Mouse (Mus musculus) WW6 (cell line): ENCODE measurements around the gene Thnsl2.

Experiments
- DNase-seq: peaks from one replicate; pipeline ENCODE4 v3.0.0-alpha.2; 2013; ENCODE audit warnings: low read depth, low spot score

Thnsl2 gene

GRCm38 (mm10) chr6:71143894-71144455, at the start of gene Thnsl2:
Thnsl2 (minus strand) TSS chr6:71144439.
- no peak for DNase-seq

DNA sequence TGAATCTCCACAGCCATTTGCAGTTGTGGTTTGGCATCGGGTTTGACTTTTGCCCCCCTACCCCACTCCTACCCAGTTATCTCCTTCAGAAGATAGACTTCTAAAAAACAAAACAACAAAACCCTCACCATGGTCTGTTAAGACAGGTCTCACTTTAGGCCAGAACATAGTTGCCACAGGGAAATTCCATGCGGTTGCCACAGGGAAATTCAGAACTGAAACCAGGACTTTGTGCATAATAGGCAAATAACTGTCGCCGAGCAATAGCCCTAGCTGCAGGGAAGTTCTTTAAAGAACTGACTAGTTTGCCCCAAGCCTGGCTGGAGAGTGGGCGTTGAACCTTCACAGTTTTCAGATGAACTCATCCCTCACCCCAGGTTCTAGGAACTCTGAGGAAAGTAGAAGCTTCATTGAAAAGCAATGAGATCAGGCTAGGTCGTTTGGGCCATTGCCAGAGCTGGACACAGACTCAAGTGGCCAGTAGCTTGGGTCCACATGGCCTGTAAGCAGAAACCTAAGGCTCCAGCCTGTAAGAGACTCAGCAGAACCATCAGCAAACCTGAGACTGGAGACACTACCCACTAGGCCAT, 49.0 kb upstream of the Thnsl2 start:
- no peak for DNase-seq

- no peak for DNase-seq
Measured at GRCm38 (mm10) chr6:71190501-71190900, 46.3 kb upstream of the Thnsl2 start.

GRCm38 (mm10) chr6:71189578-71189977, 45.3 kb upstream of the Thnsl2 start:
- no peak for DNase-seq

GRCm38 (mm10) chr6:71184941-71185604, 40.8 kb upstream of the Thnsl2 start:
- DNase-seq = no peak

DNA sequence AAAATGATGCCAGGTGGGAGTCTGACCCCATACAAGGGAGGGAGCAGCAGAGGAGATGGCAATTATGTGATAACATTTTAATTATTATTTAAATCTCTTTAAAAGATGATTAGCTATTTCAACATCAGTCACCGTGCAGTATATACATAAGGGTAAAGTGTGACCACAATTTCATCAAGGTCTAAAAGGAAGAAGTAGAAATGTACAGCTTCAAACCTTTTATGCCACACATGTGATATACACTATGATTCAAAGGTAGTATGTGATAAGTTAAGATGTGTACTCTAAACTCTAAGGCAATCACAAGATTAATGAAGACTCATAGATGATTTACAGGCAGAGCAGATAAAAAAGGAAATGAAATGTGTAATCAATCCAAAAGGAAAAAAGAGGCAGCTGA, 36.4 kb upstream of the Thnsl2 start:
- DNase-seq = no peak

DNA sequence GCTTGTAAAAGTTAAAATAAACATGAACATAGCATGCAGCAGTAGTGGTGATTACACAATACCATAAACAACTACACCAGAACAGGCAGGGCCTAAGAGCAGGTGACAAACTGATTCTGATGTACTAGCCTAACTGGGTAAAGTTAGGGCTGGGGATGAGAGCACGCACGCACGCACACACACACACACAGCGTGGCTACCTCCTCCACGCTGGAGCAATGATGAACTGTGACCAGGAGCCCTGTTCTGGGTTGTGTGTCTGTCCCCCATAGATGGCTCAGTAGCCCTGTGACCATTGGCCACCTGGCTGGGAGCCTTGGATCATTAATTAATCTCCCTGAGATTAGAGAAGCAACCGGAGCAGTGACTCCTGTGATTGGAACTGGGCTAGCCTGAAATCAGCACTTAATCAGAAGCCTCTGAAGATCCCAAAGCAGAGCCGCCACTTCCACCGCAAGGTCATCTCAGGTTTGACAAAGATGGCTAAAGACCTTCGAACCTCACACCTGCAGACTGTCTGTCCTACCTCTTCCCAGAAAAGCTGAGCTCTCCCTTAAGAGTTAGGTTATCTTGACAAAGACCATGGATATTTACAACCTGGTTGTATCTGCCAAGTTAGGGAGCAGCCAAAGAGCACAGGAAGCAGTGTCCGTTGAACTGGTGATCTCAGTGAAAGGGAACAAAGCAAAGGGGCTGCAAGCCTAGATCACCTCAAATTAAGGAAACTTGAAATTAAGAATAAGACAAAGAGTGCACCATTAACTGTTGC, 28.8 kb upstream of the Thnsl2 start:
- no peak for DNase-seq

- DNase-seq = no peak
Measured at GRCm38 (mm10) chr6:71166551-71167169, 22.4 kb upstream of the Thnsl2 start.

- DNase-seq = no peak
Measured at GRCm38 (mm10) chr6:71164394-71164793, 20.2 kb upstream of the Thnsl2 start.

DNA sequence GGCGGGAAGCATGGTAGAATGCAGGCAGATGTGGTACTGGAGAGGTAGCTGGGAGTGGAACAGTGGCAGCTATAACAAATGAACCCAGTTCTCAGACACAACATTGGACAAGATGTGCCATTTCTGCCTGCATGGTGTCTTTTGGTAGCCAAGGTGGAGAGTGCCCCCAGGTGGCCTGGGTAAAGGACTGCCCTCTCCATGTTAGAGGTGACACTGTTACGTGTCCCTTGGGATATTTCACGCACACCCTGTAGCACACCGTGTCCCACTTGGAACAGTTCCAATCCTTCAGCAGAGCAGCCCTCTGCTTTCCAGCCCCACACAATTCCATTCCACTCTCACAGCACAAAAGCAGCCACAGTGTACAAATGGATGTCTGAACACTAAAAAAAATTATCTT, 18.0 kb upstream of the Thnsl2 start:
- DNase-seq = no peak

DNA sequence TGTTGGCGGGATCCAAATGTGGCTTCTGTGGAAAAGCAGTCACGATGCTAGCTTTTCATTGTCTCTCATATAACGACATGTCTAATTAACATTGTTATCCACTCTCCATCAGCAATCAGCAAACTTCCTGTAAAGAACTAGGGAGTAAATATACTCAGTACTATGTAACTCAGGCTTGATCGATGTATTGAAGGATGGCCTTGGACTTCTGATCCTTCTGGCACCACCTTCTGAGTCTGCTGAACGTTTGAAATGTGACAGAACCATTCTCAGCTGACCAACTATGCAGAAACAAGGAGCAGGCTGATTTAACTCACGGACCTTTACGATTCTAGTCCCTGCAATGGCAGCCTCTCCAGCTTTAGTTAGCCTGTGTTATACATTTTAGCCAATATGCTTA, 17.1 kb upstream of the Thnsl2 start:
- no peak for DNase-seq

- no peak for DNase-seq
Measured at GRCm38 (mm10) chr6:71156674-71157326, 12.6 kb upstream of the Thnsl2 start.

DNA sequence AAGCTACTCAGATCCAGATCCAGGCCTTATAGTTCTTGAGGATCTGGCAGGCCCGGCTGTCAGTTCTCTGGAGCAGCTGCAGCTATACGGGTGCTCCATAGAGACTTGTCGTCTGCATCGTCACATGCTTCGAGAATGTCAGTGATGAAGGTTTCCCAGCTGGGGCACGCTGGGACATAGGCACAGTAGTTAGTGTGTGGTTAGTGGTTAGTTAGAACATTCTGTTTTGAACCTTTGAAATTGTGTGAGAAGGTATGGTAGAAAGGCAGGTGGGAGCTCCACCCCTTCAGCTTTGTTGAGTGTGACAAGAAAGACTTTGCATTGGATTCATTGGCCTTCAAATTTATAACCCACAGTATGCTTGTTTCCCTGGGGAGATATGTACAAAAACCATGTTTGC, 10.6 kb upstream of the Thnsl2 start:
- no peak for DNase-seq

DNA sequence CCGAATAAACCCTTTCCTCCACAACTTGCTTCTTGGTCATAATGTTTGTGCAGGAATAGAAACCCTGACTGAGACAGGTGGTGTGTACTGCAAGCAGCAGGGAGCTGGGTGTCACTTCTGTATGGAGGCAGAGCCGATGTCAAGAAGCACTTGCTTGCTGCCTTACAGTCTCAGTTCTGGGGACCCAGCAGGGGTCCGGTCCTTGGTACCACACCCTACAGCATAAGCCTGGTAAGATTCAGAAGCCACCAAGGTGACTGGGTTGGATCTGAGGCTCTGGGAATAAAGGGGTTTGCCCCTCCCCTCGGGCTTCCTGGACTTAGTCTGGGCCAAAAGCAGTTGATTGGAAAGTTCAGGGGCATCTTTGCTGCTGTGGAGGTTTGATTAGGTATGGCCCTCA, 9.2 kb upstream of the Thnsl2 start:
- no peak for DNase-seq

DNA sequence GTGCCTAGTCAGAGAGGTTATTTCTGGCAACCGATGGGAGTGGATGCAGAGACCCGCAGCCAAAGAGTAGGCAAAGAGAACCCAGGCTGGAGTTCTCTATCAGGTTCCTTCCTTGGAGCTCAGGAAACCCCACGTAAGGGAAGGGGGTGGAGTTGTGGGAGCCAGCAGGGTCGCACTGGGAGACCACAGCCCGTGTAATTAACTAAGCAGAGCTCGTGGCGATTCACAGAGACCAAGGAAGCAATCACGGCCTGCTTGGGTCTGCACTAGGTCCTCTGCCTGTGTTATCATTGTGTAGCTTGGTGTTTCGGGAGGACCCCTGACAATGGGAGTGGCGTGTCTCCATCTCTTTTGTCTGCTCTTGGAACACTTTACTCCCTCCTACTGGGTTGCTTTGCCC, 6.9 kb upstream of the Thnsl2 start:
- no peak for DNase-seq

GRCm38 (mm10) chr6:71149534-71149933, 5.3 kb upstream of the Thnsl2 start:
- DNase-seq = no peak

GRCm38 (mm10) chr6:71148336-71148735, 4.1 kb upstream of the Thnsl2 start:
- no peak for DNase-seq

- DNase-seq = no peak
Measured at GRCm38 (mm10) chr6:71145288-71145989, 1.2 kb upstream of the Thnsl2 start.

GRCm38 (mm10) chr6:71143154-71143893, 915 bp downstream of the Thnsl2 start:
- DNase-seq = no peak

- DNase-seq = no peak
Measured at GRCm38 (mm10) chr6:71135031-71135430, 9.2 kb downstream of the Thnsl2 start.
